Mouse (Mus musculus): ENCODE data around the gene Tmem208.

GRCm38 (mm10) chr8:105338992-105339391, 12.8 kb downstream of the Tmem208 start:
- TF ChIP-seq CTCF (IDR thresholded peaks at IDR 0.05; ENCODE audit: extremely low read depth, insufficient read depth, insufficient read length, insufficient replicate concordance) (no peak), POLR2A (IDR thresholded peaks at IDR 0.05; ENCODE audit: low read depth, low read length) (no peak)
